Mouse (Mus musculus) kidney, embryonic 16.5 days (tissue): ENCODE results near the gene Hamp. TPM values are rescaled to one million over a fixed set of nuclear protein-coding genes. Genes with fewer than 3 reads are reported as not detected.
"Not testable (repeated sequence)": the region's sequence is repeated elsewhere in the genome, so short reads cannot be mapped to it uniquely, and the experiment has no call there.

Experiments
- ATAC-seq: fragments of 200-750 bp; cut with Nextera tagmentation; 2 replicates; pipeline ENCODE4 v1.8.0; 2017; ENCODE audit warnings: moderate TSS enrichment; ENCODE audit not compliant: low FRiP score, low TSS enrichment
- H3K27ac ChIP-seq: fragments of 300-500 bp; sonication (generic); 2 replicates; pipeline ENCODE4 v1.5.1; 2014; ENCODE audit warnings: low read length
- H3K27me3 ChIP-seq: fragments of 300-500 bp; sonication (generic); 2 replicates; pipeline ENCODE4 v1.6.1; 2014; ENCODE audit warnings: low read length, control low read depth, mixed read lengths; ENCODE audit not compliant: insufficient read depth
- H3K36me3 ChIP-seq: fragments of 300-500 bp; sonication (generic); 2 replicates; pipeline ENCODE4 v1.6.1; 2014; ENCODE audit warnings: low read length, control low read depth, mixed read lengths; ENCODE audit not compliant: insufficient read depth
- H3K4me1 ChIP-seq: fragments of 300-500 bp; sonication (generic); 2 replicates; pipeline ENCODE4 v1.6.1; 2014; ENCODE audit warnings: low read length, control low read depth, mixed read lengths; ENCODE audit not compliant: insufficient read depth
- H3K4me2 ChIP-seq: fragments of 300-500 bp; sonication (generic); replicated peaks from 2 replicates; pipeline ENCODE4 v1.6.1; 2014; ENCODE audit warnings: low read depth, low read length
- H3K4me3 ChIP-seq: fragments of 300-500 bp; sonication (generic); 2 replicates; pipeline ENCODE4 v1.5.1; 2014; ENCODE audit warnings: mild to moderate bottlenecking, low read length
- H3K9ac ChIP-seq: fragments of 300-500 bp; sonication (generic); replicated peaks from 2 replicates; pipeline ENCODE4 v1.6.1; 2014; ENCODE audit warnings: low read length
- H3K9me3 ChIP-seq: fragments of 300-500 bp; sonication (generic); 2 replicates; pipeline ENCODE4 v1.6.1; 2016; ENCODE audit warnings: low read length, control low read depth
- WGBS: fragments of 180-500 bp; shearing (Covaris S2); extraction: QIAGEN DNeasy Blood & Tissue Kit; methylation state at CpG from one replicate; pipeline ENCODE4 v1.1.7; 2014; 5-methylcytosine and 5-hydroxymethylcytosine counted together
- polyA plus RNA-seq: library from polyadenylated mRNA; unstranded; fragments of >200 nt; fragmentation: Nextera tagmentation; extraction: Ambion mirVana; gene quantifications from 2 replicates; pipeline ENCODE4 v1.2.1, GENCODE M21; 2015

The Hamp gene
- polyA plus RNA-seq, 1 experiment from 2014 or later: not detected

- no peak overlapping the region for H3K9ac ChIP-seq
- H3K9me3 ChIP-seq: no peaks in the 10 kb centered on the region
- peaks cover 26% of the 10 kb centered on the region for H3K36me3 ChIP-seq
- whole genome bisulfite sequencing: 94% methylated on average over 7 of the region's 7 CpGs
- ATAC-seq: no peak
- no peak overlapping the region for H3K4me3 ChIP-seq
- H3K27ac ChIP-seq: no peak overlapping the region
- no peaks in the 10 kb centered on the region for H3K4me1 ChIP-seq
- no peak overlapping the region for H3K4me2 ChIP-seq
- no peaks in the 10 kb centered on the region for H3K27me3 ChIP-seq
Measured at GRCm38 (mm10) chr7:30945876-30946275, 2.0 kb upstream of the Hamp start.

- not testable (repeated sequence) for ATAC-seq, H3K4me2 ChIP-seq, H3K4me1 ChIP-seq, H3K27ac ChIP-seq, H3K9ac ChIP-seq, H3K4me3 ChIP-seq, H3K27me3 ChIP-seq, H3K9me3 ChIP-seq
- peaks cover 22% of the 10 kb centered on the region for H3K36me3 ChIP-seq
- 87% methylated on average over 7 of the region's 7 CpGs for WGBS
Measured at GRCm38 (mm10) chr7:30945466-30945865, 1.6 kb upstream of the Hamp start.

- peaks cover 15% of the 10 kb centered on the region for H3K36me3 ChIP-seq
- not testable (repeated sequence) for H3K27me3 ChIP-seq, H3K4me1 ChIP-seq, H3K4me2 ChIP-seq, H3K9me3 ChIP-seq, H3K9ac ChIP-seq, H3K27ac ChIP-seq, ATAC-seq, H3K4me3 ChIP-seq
- WGBS: 67% methylated on average over 2 of the region's 2 CpGs
Measured at GRCm38 (mm10) chr7:30944706-30945105, 874 bp upstream of the Hamp start.

GRCm38 (mm10) chr7:30942365-30942764, 1.5 kb downstream of the Hamp start:
- not testable (repeated sequence) for H3K27me3 ChIP-seq, H3K9me3 ChIP-seq, H3K4me3 ChIP-seq, H3K4me1 ChIP-seq, H3K4me2 ChIP-seq, ATAC-seq, H3K9ac ChIP-seq, H3K36me3 ChIP-seq, H3K27ac ChIP-seq
- WGBS: 46% methylated on average over 3 of the region's 3 CpGs

- not testable (repeated sequence) for H3K27ac ChIP-seq, H3K36me3 ChIP-seq, H3K4me2 ChIP-seq, ATAC-seq, H3K9ac ChIP-seq, H3K27me3 ChIP-seq, H3K4me3 ChIP-seq, H3K9me3 ChIP-seq, H3K4me1 ChIP-seq
- 88% methylated on average over 1 of the region's 1 CpGs for WGBS
Measured at GRCm38 (mm10) chr7:30940070-30940469, 3.8 kb downstream of the Hamp start.

- H3K27ac ChIP-seq, ATAC-seq, H3K4me2 ChIP-seq, H3K4me1 ChIP-seq, H3K27me3 ChIP-seq, H3K9ac ChIP-seq, H3K36me3 ChIP-seq, H3K4me3 ChIP-seq, H3K9me3 ChIP-seq: not testable (repeated sequence)
- 60% methylated on average over 6 of the region's 6 CpGs for WGBS
Measured at GRCm38 (mm10) chr7:30935422-30936099, 8.3 kb downstream of the Hamp start.

GRCm38 (mm10) chr7:30924581-30924980, 19.3 kb downstream of the Hamp start, which contains the start of gene Hamp2:
Gene Hamp2 (minus strand): TSS chr7:30924681.
- H3K27me3 ChIP-seq, H3K36me3 ChIP-seq, ATAC-seq, H3K4me2 ChIP-seq, H3K27ac ChIP-seq, H3K9me3 ChIP-seq, H3K9ac ChIP-seq, H3K4me3 ChIP-seq, H3K4me1 ChIP-seq: not testable (repeated sequence)
- 86% methylated on average over 2 of the region's 2 CpGs for WGBS

GRCm38 (mm10) chr7:30924071-30924470, 19.8 kb downstream of the Hamp start:
- H3K4me2 ChIP-seq: no peak overlapping the region
- no peaks in the 10 kb centered on the region for H3K9me3 ChIP-seq
- H3K27ac ChIP-seq: no peak overlapping the region
- H3K4me3 ChIP-seq: no peak overlapping the region
- no peaks in the 10 kb centered on the region for H3K27me3 ChIP-seq
- ATAC-seq: no peak
- no peaks in the 10 kb centered on the region for H3K4me1 ChIP-seq
- 65% methylated on average over 3 of the region's 3 CpGs for WGBS
- H3K36me3 ChIP-seq: no peaks in the 10 kb centered on the region
- H3K9ac ChIP-seq: no peak overlapping the region

- WGBS: 67% methylated on average over 3 of the region's 3 CpGs
- H3K4me1 ChIP-seq, ATAC-seq, H3K36me3 ChIP-seq, H3K4me3 ChIP-seq, H3K27ac ChIP-seq, H3K9ac ChIP-seq, H3K27me3 ChIP-seq, H3K4me2 ChIP-seq, H3K9me3 ChIP-seq: not testable (repeated sequence)
Measured at GRCm38 (mm10) chr7:30922490-30922889, 21.3 kb downstream of the Hamp start.

- no peak for ATAC-seq
- Histone ChIP-seq H3K4me3 (no peak overlapping the region), H3K4me2 (no peak overlapping the region), H3K9me3 (no peaks in the 10 kb centered on the region), H3K9ac (no peak overlapping the region), H3K27ac (no peak overlapping the region), H3K36me3 (no peaks in the 10 kb centered on the region), H3K27me3 (no peaks in the 10 kb centered on the region), H3K4me1 (no peaks in the 10 kb centered on the region)
- 56% methylated on average over 3 of the region's 3 CpGs for WGBS
Measured at GRCm38 (mm10) chr7:30920217-30920616, 23.6 kb downstream of the Hamp start.
